Mouse (Mus musculus) erythroblast, adult 5-6 weeks (primary cell): ENCODE measurements around the gene Ackr2. TPM values are rescaled to one million over a fixed set of nuclear protein-coding genes. Genes with fewer than 3 reads are reported as not detected.

Experiments
- ATAC-seq: replicated peaks from 2 replicates; pipeline ENCODE4 v1.8.0; 2016; ENCODE audit warnings: moderate number of reproducible peaks, mild to moderate bottlenecking, moderate TSS enrichment, inconsistent platforms; ENCODE audit not compliant: poor library complexity, low FRiP score, severe bottlenecking
- total RNA-seq, 2 experiments: library from RNA; stranded (forward) in 1 of 2; stranded (reverse) in 1 of 2; fragments of 150-400 nt in 1 of 2; fragments of 200-764, 138-1000 nt in 1 of 2; gene quantifications; 2 replicates each; pipeline versions ENCODE4 v1.2.3 to v1.2.4; 2015 to 2017; ENCODE audit warnings: low replicate concordance in 2 of 2

Gene Ackr2
- total RNA-seq, 2 experiments from 2014 or later = 0.09 TPM; not detected in 1

DNA sequence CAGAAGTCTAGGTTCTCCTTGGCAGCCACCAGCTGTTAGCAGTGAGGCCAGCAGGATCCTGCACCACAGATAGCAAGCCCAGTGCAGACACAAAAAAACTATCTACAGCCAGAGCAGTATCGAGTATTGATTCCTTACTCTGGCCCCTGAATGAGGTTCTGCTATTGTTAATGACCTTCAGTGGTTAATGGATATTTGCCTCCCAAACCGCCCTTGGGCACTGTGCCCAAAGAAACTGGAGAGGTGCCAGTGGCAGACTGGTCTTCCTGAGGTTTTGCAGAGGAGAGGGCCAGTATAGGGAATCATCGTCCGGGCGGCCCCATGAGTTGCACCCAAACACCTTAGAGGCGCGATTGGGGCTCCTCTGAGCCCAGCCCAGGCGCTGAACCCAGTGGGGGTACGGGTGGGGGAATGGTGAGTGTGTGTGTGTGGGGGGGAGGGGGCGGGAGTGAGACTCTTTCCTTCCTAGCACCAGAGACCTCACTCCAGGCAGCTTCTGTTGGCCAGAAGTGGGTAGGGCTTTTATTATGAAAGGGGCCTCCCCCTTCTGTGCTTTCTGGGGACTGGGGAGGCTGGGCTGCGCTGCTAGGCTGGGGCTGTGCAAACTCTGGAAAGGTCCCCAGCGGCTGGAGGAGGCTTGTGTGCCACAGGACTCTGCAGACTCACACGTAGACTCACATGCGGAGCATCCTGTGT is 52.4 kb downstream of the Ackr2 start, which contains the start of gene Fam198a:
Fam198a (plus strand) TSS at position 571 of the 696 bp plus-strand sequence.
- ATAC-seq = no peak

DNA sequence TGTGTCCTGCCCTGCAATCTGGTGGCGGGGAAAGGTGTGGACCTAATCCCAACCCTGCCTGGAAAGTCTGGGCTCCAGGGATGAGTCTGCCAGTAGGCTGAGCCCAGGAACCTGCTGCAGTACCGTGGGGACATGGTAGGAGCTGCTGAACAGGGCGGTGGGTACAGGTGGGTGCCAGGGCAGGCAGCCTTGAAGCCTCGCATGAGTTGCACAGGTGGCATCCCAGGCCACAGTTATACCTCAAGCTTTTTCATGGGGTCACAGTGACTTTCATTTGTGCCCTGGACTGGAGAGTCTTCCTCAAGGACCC is 52.9 kb downstream of the Ackr2 start:
- ATAC-seq = 0 out of 2 replicates have a peak, but pooled peaks have one; percentile 11

DNA sequence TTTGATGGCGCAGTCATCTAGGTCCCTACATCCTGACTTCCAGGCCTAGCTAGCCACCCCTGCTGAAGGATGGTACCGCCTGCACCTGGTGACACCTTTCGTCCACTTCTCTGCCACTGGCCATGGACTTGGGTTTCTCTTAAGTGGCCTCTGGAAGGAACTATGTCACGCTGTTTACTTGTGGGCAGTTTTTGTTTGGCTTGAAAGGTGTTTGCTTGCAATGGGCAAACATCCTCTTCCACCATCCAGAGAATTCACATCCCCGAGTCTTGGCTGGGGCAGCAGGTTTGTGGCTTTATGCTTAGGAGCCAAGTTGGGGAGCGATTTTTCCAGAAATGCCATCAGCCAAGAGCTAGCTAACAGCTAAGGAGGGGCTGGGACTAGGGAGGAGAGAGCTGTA is 54.4 kb downstream of the Ackr2 start:
- no peak for ATAC-seq

DNA sequence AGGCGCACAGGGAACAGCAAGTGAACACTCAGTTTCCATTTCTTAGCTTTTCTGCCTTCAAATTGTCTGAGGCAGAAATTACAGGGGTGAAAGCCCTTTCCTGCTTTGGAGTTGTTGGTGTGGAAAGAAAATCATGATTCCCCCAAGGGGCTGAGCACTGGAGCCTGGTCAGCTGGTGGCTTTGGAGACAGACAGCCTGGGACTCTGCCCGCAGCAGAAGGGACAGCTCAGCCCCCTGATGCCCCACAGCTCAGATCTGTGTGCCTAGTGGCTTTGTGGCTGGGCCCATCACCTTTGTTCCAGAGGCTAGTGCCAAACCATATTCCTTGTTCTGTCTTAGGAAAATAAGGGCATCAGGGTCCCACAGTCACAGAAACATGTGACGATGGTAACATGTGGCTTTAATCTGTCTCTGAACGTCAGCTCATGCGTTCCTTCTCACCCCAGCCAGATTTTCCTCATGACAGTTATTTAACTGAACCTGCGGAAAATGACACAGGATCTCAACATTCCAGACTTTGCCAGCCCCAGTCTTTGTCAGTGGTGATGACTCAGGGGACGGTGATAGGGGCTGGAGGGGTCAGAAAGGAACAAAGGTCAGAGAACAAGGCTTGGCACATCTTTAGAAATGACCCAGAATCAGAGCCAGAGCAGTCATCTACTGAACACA is 61.9 kb downstream of the Ackr2 start:
- no peak for ATAC-seq

Other genes starting within 250 kb of the Ackr2 start
- gene Sec22c, start 192.9 kb upstream of the Ackr2 start, total RNA-seq (2015; ENCODE audit: low replicate concordance) = 4.2 and 6.5 TPM in 2 replicates
- 3.2 and 6.6 TPM in 2 replicates for gene Sec22c, start 192.9 kb upstream of the Ackr2 start, total RNA-seq (2017; ENCODE audit: low replicate concordance)
- gene Ss18l2, start 188.0 kb upstream of the Ackr2 start, total RNA-seq (2015; ENCODE audit: low replicate concordance) = 5.4 and 28.4 TPM in 2 replicates
- gene Ss18l2, start 188.0 kb upstream of the Ackr2 start, total RNA-seq (2017; ENCODE audit: low replicate concordance) = 5.5 and 10.0 TPM in 2 replicates
- 42.6 and 59.0 TPM in 2 replicates for gene Nktr, start 179.2 kb upstream of the Ackr2 start, total RNA-seq (2015; ENCODE audit: low replicate concordance)
- gene Nktr, start 179.2 kb upstream of the Ackr2 start, total RNA-seq (2017; ENCODE audit: low replicate concordance) = 81.6 and 92.8 TPM in 2 replicates
- gene Zfp651, start 139.0 kb upstream of the Ackr2 start, total RNA-seq (2015; ENCODE audit: low replicate concordance) = 2.1 TPM in 1 of 2 replicates, not detected in the other
- 0.42 and 0.43 TPM in 2 replicates for gene Zfp651, start 139.0 kb upstream of the Ackr2 start, total RNA-seq (2017; ENCODE audit: low replicate concordance)
- gene Klhl40, start 120.7 kb upstream of the Ackr2 start, total RNA-seq (2015; ENCODE audit: low replicate concordance) = not detected in 2 replicates
- gene Klhl40, start 120.7 kb upstream of the Ackr2 start, total RNA-seq (2017; ENCODE audit: low replicate concordance) = not detected in 2 replicates
- not detected in 2 replicates for gene Hhatl, start 105.8 kb upstream of the Ackr2 start, total RNA-seq (2015; ENCODE audit: low replicate concordance)
- not detected in 2 replicates for gene Hhatl, start 105.8 kb upstream of the Ackr2 start, total RNA-seq (2017; ENCODE audit: low replicate concordance)
- gene Ccdc13, start 58.9 kb upstream of the Ackr2 start, total RNA-seq (2015; ENCODE audit: low replicate concordance) = 1.3 TPM in 1 of 2 replicates, not detected in the other
- gene Ccdc13, start 58.9 kb upstream of the Ackr2 start, total RNA-seq (2017; ENCODE audit: low replicate concordance) = not detected in 2 replicates
- gene Higd1a, start 40.0 kb upstream of the Ackr2 start, total RNA-seq (2015; ENCODE audit: low replicate concordance) = 8.8 and 12.5 TPM in 2 replicates
- gene Higd1a, start 40.0 kb upstream of the Ackr2 start, total RNA-seq (2017; ENCODE audit: low replicate concordance) = 2.3 and 9.5 TPM in 2 replicates
- not detected in 2 replicates for gene Cyp8b1, start 17.9 kb downstream of the Ackr2 start, total RNA-seq (2015; ENCODE audit: low replicate concordance)
- gene Cyp8b1, start 17.9 kb downstream of the Ackr2 start, total RNA-seq (2017; ENCODE audit: low replicate concordance) = not detected in 2 replicates
- gene Fam198a, start 52.6 kb downstream of the Ackr2 start, total RNA-seq (2015; ENCODE audit: low replicate concordance) = not detected in 2 replicates
- not detected in 2 replicates for gene Fam198a, start 52.6 kb downstream of the Ackr2 start, total RNA-seq (2017; ENCODE audit: low replicate concordance)
- gene Pomgnt2, start 98.8 kb downstream of the Ackr2 start, total RNA-seq (2015; ENCODE audit: low replicate concordance) = not detected in 2 replicates
- gene Pomgnt2, start 98.8 kb downstream of the Ackr2 start, total RNA-seq (2017; ENCODE audit: low replicate concordance) = 2.0 TPM in 1 of 2 replicates, not detected in the other
- gene Snrk, start 218.9 kb downstream of the Ackr2 start, total RNA-seq (2015; ENCODE audit: low replicate concordance) = 4.2 and 10.0 TPM in 2 replicates
- 10.0 and 28.9 TPM in 2 replicates for gene Snrk, start 218.9 kb downstream of the Ackr2 start, total RNA-seq (2017; ENCODE audit: low replicate concordance)